Mouse (Mus musculus): Measurements from ENCODE around the gene Myo1d. TPM values are rescaled to one million over a fixed set of nuclear protein-coding genes. Genes with fewer than 3 reads are reported as not detected.
A peak's percentile ranks its signal among the peaks of the same experiment; 100 is the strongest.

Gene Myo1d
- polyA plus RNA-seq, 1 experiment from 2014 or later, result 2.1 TPM

GRCm38 (mm10) chr11:80623038-80623380, 156.8 kb downstream of the Myo1d start:
- Histone ChIP-seq H3K4me1 (ENCODE audit: control insufficient read depth, insufficient read depth, low read depth, low read length) (peaks cover 7% of the 10 kb centered on the region), H3K9ac (ENCODE audit: low read depth, low read length) (no peak overlapping the region), H3K36me3 (ENCODE audit: control insufficient read depth, insufficient read depth, low read length) (no peaks in the 10 kb centered on the region), H3K4me2 (ENCODE audit: low read length) (peak overlapping the region; percentile 49), H3K27me3 (replicated peaks; ENCODE audit: control insufficient read depth, insufficient read depth, low read length) (no peaks in the 10 kb centered on the region), H3K4me3 (ENCODE audit: low read length) (peak overlapping the region; percentile 12), H3K9me3 (ENCODE audit: control insufficient read depth, low read length) (no peaks in the 10 kb centered on the region), H3K27ac (ENCODE audit: low read depth, low read length) (peak overlapping the region; percentile 87)
- peak; percentile 83 for ATAC-seq
- WGBS, result 5% methylated on average over 7 of the region's 7 CpGs

GRCm38 (mm10) chr11:80622233-80623037, 157.4 kb downstream of the Myo1d start:
- H3K4me2 ChIP-seq (ENCODE audit: low read length), result peak overlapping the region; percentile 49
- H3K9ac ChIP-seq (ENCODE audit: low read depth, low read length), result peak overlapping the region; percentile 28; the same call in 1 of the 2 replicates
- WGBS, result 5% methylated on average over 11 of the region's 11 CpGs
- peak overlapping the region; percentile 12 for H3K4me3 ChIP-seq (ENCODE audit: low read length)
- peak; percentile 91 for ATAC-seq
- H3K36me3 ChIP-seq (ENCODE audit: control insufficient read depth, insufficient read depth, low read length), result no peaks in the 10 kb centered on the region
- peaks cover 7% of the 10 kb centered on the region for H3K4me1 ChIP-seq (ENCODE audit: control insufficient read depth, insufficient read depth, low read depth, low read length)
- H3K9me3 ChIP-seq (ENCODE audit: control insufficient read depth, low read length), result no peaks in the 10 kb centered on the region
- H3K27me3 ChIP-seq (replicated peaks; ENCODE audit: control insufficient read depth, insufficient read depth, low read length), result no peaks in the 10 kb centered on the region
- peak overlapping the region; percentile 87 for H3K27ac ChIP-seq (ENCODE audit: low read depth, low read length)

GRCm38 (mm10) chr11:80614949-80615725, 164.7 kb downstream of the Myo1d start:
- no peak for ATAC-seq

GRCm38 (mm10) chr11:80614418-80614817, 165.4 kb downstream of the Myo1d start:
- H3K9me3 ChIP-seq (ENCODE audit: control insufficient read depth, low read length), result no peaks in the 10 kb centered on the region
- no peak overlapping the region for H3K27ac ChIP-seq (ENCODE audit: low read depth, low read length)
- H3K27me3 ChIP-seq (replicated peaks; ENCODE audit: control insufficient read depth, insufficient read depth, low read length), result no peaks in the 10 kb centered on the region
- no peaks in the 10 kb centered on the region for H3K36me3 ChIP-seq (ENCODE audit: control insufficient read depth, insufficient read depth, low read length)
- ATAC-seq, result no peak
- 35% methylated on average over 5 of the region's 5 CpGs for WGBS
- H3K4me2 ChIP-seq (ENCODE audit: low read length), result no peak overlapping the region
- H3K4me1 ChIP-seq (ENCODE audit: control insufficient read depth, insufficient read depth, low read depth, low read length), result peaks cover 5% of the 10 kb centered on the region
- no peak overlapping the region for H3K9ac ChIP-seq (ENCODE audit: low read depth, low read length)
- no peak overlapping the region for H3K4me3 ChIP-seq (ENCODE audit: low read length)

More at GRCm38 (mm10) chr11:80614949-80615725, 164.7 kb downstream of the Myo1d start:
- H3K4me2 ChIP-seq (ENCODE audit: low read length), result no peak overlapping the region
- H3K4me3 ChIP-seq (ENCODE audit: low read length), result no peak overlapping the region
- no peak overlapping the region; the same call in 1 of the 2 replicates for H3K27ac ChIP-seq (ENCODE audit: low read depth, low read length)
- 35% methylated on average over 6 of the region's 6 CpGs for WGBS
- no peaks in the 10 kb centered on the region for H3K9me3 ChIP-seq (ENCODE audit: control insufficient read depth, low read length)
- no peaks in the 10 kb centered on the region for H3K36me3 ChIP-seq (ENCODE audit: control insufficient read depth, insufficient read depth, low read length)
- H3K27me3 ChIP-seq (replicated peaks; ENCODE audit: control insufficient read depth, insufficient read depth, low read length), result no peaks in the 10 kb centered on the region
- H3K4me1 ChIP-seq (ENCODE audit: control insufficient read depth, insufficient read depth, low read depth, low read length), result peaks cover 5% of the 10 kb centered on the region
- H3K9ac ChIP-seq (ENCODE audit: low read depth, low read length), result no peak overlapping the region

- Histone ChIP-seq H3K36me3 (ENCODE audit: control insufficient read depth, insufficient read depth, low read length) (no peaks in the 10 kb centered on the region), H3K27me3 (replicated peaks; ENCODE audit: control insufficient read depth, insufficient read depth, low read length) (no peaks in the 10 kb centered on the region), H3K27ac (ENCODE audit: low read depth, low read length) (no peak overlapping the region), H3K4me3 (ENCODE audit: low read length) (no peak overlapping the region), H3K4me2 (ENCODE audit: low read length) (no peak overlapping the region), H3K9me3 (ENCODE audit: control insufficient read depth, low read length) (no peaks in the 10 kb centered on the region), H3K9ac (ENCODE audit: low read depth, low read length) (no peak overlapping the region), H3K4me1 (ENCODE audit: control insufficient read depth, insufficient read depth, low read depth, low read length) (peaks cover 5% of the 10 kb centered on the region)
- no peak for ATAC-seq
- WGBS, result 20% methylated on average over 6 of the region's 6 CpGs
These were observed 166.3 kb downstream of the Myo1d start for GRCm38 (mm10) chr11:80613534-80613933.

GRCm38 (mm10) chr11:80602707-80603441, 177.0 kb downstream of the Myo1d start:
- ATAC-seq, result peak; percentile 91
- WGBS, result 1% methylated on average over 24 of the region's 24 CpGs
- H3K4me2 ChIP-seq (ENCODE audit: low read length), result peak overlapping the region; percentile 72
- H3K27ac ChIP-seq (ENCODE audit: low read depth, low read length), result peak overlapping the region; percentile 86
- peak overlapping the region; percentile 34 for H3K4me3 ChIP-seq (ENCODE audit: low read length)
- peak overlapping the region; percentile 64 for H3K9ac ChIP-seq (ENCODE audit: low read depth, low read length)
- H3K36me3 ChIP-seq (ENCODE audit: control insufficient read depth, insufficient read depth, low read length), result no peaks in the 10 kb centered on the region
- H3K27me3 ChIP-seq (replicated peaks; ENCODE audit: control insufficient read depth, insufficient read depth, low read length), result 0 out of 2 replicates have a peak, but pooled peaks cover 2% of the 10 kb centered on the region
- H3K9me3 ChIP-seq (ENCODE audit: control insufficient read depth, low read length), result no peaks in the 10 kb centered on the region
- peaks cover 13% of the 10 kb centered on the region for H3K4me1 ChIP-seq (ENCODE audit: control insufficient read depth, insufficient read depth, low read depth, low read length)

GRCm38 (mm10) chr11:80602041-80602458, 177.8 kb downstream of the Myo1d start:
- no peak overlapping the region for H3K4me3 ChIP-seq (ENCODE audit: low read length)
- H3K36me3 ChIP-seq (ENCODE audit: control insufficient read depth, insufficient read depth, low read length), result no peaks in the 10 kb centered on the region
- no peaks in the 10 kb centered on the region for H3K9me3 ChIP-seq (ENCODE audit: control insufficient read depth, low read length)
- H3K27ac ChIP-seq (ENCODE audit: low read depth, low read length), result peak overlapping the region; percentile 86
- 0 out of 2 replicates have a peak, but pooled peaks have one; percentile 27 for ATAC-seq
- H3K4me2 ChIP-seq (ENCODE audit: low read length), result peak overlapping the region; percentile 72
- H3K27me3 ChIP-seq (replicated peaks; ENCODE audit: control insufficient read depth, insufficient read depth, low read length), result 0 out of 2 replicates have a peak, but pooled peaks cover 2% of the 10 kb centered on the region
- no peak overlapping the region for H3K9ac ChIP-seq (ENCODE audit: low read depth, low read length)
- 18% methylated on average over 8 of the region's 8 CpGs for WGBS
- H3K4me1 ChIP-seq (ENCODE audit: control insufficient read depth, insufficient read depth, low read depth, low read length), result peaks cover 13% of the 10 kb centered on the region

GRCm38 (mm10) chr11:80601040-80601864, 178.6 kb downstream of the Myo1d start:
- H3K36me3 ChIP-seq (ENCODE audit: control insufficient read depth, insufficient read depth, low read length), result no peaks in the 10 kb centered on the region
- ATAC-seq, result no peak
- H3K4me1 ChIP-seq (ENCODE audit: control insufficient read depth, insufficient read depth, low read depth, low read length), result peaks cover 13% of the 10 kb centered on the region
- H3K4me3 ChIP-seq (ENCODE audit: low read length), result no peak overlapping the region
- H3K9ac ChIP-seq (ENCODE audit: low read depth, low read length), result no peak overlapping the region
- 0 out of 2 replicates have a peak, but pooled peaks cover 2% of the 10 kb centered on the region for H3K27me3 ChIP-seq (replicated peaks; ENCODE audit: control insufficient read depth, insufficient read depth, low read length)
- 75% methylated on average over 20 of the region's 20 CpGs for WGBS
- H3K27ac ChIP-seq (ENCODE audit: low read depth, low read length), result no peak overlapping the region
- no peak overlapping the region for H3K4me2 ChIP-seq (ENCODE audit: low read length)
- no peaks in the 10 kb centered on the region for H3K9me3 ChIP-seq (ENCODE audit: control insufficient read depth, low read length)

Measured in hindbrain, embryonic 16.5 days (tissue).